Mouse (Mus musculus): ENCODE measurements around the gene Smyd4. TPM values are rescaled to one million over a fixed set of nuclear protein-coding genes. Genes with fewer than 3 reads are reported as not detected.

Smyd4 gene
- polyA plus RNA-seq, 1 experiment = 5.2 TPM

- DNase-seq = no peak
- WGBS = 43% methylated on average over 10 of the region's 10 CpGs
- Histone ChIP-seq H3K4me3 (replicated peaks; ENCODE audit: extremely low read depth, low read depth, low read length) (no peak within 1 kb of the TSS), H3K4me1 (ENCODE audit: control insufficient read depth, insufficient read depth, low read length) (no peaks in the 10 kb centered on the region)
- no peak for TF ChIP-seq POLR2A (IDR thresholded peaks at IDR 0.05; ENCODE audit: borderline replicate concordance, extremely low read depth, low read depth, low read length)
- TF ChIP-seq CTCF (IDR thresholded peaks at IDR 0.05; ENCODE audit: insufficient read depth, low read length) = no peak
Measured at GRCm38 (mm10) chr11:75422013-75422792, 74.0 kb downstream of the Smyd4 start, which contains the start of gene Serpinf1. Serpinf1 (minus strand) TSS chr11:75422701.

DNA sequence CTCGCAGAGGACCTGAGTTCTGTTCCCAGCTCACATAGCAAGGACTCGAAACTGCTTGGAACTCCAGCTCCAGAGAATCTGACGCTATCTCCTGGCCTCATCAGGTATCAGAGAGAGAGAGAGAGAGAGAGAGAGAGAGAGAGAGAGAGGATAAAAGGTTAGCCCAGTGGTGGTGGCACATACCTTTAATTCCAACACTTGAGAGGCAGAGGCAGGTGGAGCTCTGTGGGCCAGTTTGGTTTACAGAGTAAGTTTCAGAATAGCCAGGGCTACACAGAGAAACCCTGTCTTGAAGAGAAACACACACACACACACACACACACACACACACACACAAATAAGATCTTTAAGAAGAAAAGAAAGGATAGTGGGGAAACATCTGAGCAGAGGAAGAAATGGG lies 74.9 kb downstream of the Smyd4 start:
- Histone ChIP-seq H3K4me1 (ENCODE audit: control insufficient read depth, insufficient read depth, low read length) (no peaks in the 10 kb centered on the region), H3K4me3 (replicated peaks; ENCODE audit: extremely low read depth, low read depth, low read length) (no peak overlapping the region)
- no peak for DNase-seq
- WGBS = 95% methylated on average over 3 of the region's 3 CpGs
- TF ChIP-seq CTCF (IDR thresholded peaks at IDR 0.05; ENCODE audit: insufficient read depth, low read length) (no peak), POLR2A (IDR thresholded peaks at IDR 0.05; ENCODE audit: borderline replicate concordance, extremely low read depth, low read depth, low read length) (no peak)

GRCm38 (mm10) chr11:75424033-75424432 lies 75.8 kb downstream of the Smyd4 start:
- no peak overlapping the region for H3K4me3 ChIP-seq (replicated peaks; ENCODE audit: extremely low read depth, low read depth, low read length)
- WGBS = 88% methylated on average over 9 of the region's 9 CpGs
- DNase-seq = no peak
- TF ChIP-seq CTCF (IDR thresholded peaks at IDR 0.05; ENCODE audit: insufficient read depth, low read length) = no peak
- no peak for TF ChIP-seq POLR2A (IDR thresholded peaks at IDR 0.05; ENCODE audit: borderline replicate concordance, extremely low read depth, low read depth, low read length)
- H3K4me1 ChIP-seq (ENCODE audit: control insufficient read depth, insufficient read depth, low read length) = no peaks in the 10 kb centered on the region

GRCm38 (mm10) chr11:75424459-75424858 lies 76.2 kb downstream of the Smyd4 start:
- TF ChIP-seq CTCF (IDR thresholded peaks at IDR 0.05; ENCODE audit: insufficient read depth, low read length) = no peak
- no peak overlapping the region for H3K4me3 ChIP-seq (replicated peaks; ENCODE audit: extremely low read depth, low read depth, low read length)
- H3K4me1 ChIP-seq (ENCODE audit: control insufficient read depth, insufficient read depth, low read length) = no peaks in the 10 kb centered on the region
- WGBS = 87% methylated on average over 3 of the region's 3 CpGs
- DNase-seq = no peak

DNA sequence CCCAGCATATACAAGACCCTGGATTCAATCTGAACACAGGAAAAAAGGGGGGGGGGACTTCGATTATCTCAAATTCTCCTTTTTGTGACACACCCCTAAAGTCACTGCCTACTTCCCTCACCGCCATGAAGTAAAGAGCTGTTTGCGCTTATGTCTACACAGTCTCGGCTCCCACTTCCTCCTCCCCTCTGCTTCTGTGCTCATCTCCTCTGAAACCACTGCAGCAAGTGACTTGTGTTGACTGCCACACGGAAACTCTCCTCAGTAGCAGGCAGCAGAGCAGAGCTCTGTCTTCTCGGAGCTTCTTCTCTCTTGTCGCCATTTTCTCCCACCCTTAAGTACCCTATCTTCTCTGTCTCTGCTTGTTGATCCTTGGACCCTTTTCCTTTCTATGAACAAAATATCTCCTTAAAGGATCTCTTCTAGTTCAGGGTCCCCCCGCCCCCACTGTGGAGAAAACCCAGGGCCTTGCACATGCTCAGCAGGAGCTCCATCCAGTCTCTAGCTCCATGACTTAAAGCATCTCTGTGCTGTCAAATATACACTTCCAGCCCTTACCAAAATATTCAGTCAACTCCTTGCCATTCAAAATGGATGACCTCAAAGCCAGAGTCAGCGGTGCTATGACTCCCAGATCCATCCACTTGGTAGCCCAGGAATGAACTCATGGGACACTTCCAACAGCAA lies 80.9 kb downstream of the Smyd4 start:
- Histone ChIP-seq H3K4me3 (replicated peaks; ENCODE audit: extremely low read depth, low read depth, low read length) (no peak overlapping the region), H3K4me1 (ENCODE audit: control insufficient read depth, insufficient read depth, low read length) (no peaks in the 10 kb centered on the region)
- TF ChIP-seq POLR2A (IDR thresholded peaks at IDR 0.05; ENCODE audit: borderline replicate concordance, extremely low read depth, low read depth, low read length) = peak; percentile 12; the same call in 1 of the 2 replicates
- no peak for TF ChIP-seq CTCF (IDR thresholded peaks at IDR 0.05; ENCODE audit: insufficient read depth, low read length)
- no peak for DNase-seq
- 64% methylated on average over 9 of the region's 9 CpGs for WGBS

GRCm38 (mm10) chr11:75431307-75431706 lies 83.1 kb downstream of the Smyd4 start:
- no peak for TF ChIP-seq POLR2A (IDR thresholded peaks at IDR 0.05; ENCODE audit: borderline replicate concordance, extremely low read depth, low read depth, low read length)
- no peak for TF ChIP-seq CTCF (IDR thresholded peaks at IDR 0.05; ENCODE audit: insufficient read depth, low read length)
- Histone ChIP-seq H3K4me1 (ENCODE audit: control insufficient read depth, insufficient read depth, low read length) (no peaks in the 10 kb centered on the region), H3K4me3 (replicated peaks; ENCODE audit: extremely low read depth, low read depth, low read length) (no peak overlapping the region)
- DNase-seq = no peak
- 77% methylated on average over 11 of the region's 11 CpGs for WGBS

DNA sequence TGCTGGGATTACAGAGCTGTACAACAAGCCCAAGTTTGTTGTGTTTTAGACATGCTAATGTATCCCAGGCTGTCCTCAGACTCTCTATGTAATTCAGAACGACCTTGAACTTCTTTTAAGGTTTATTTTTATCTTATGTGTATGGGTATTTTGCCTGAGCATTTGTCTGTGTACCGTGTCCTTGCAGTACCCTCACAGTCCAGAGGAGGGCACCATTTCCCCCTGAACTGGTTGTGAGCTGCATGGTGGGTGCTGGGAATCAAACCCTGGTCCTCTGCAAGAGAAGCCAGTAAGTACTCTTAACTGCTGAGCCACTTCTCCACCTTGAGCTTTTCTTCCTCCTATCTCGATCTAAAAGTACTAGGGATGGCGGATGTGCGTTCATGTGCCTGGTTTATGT lies 85.9 kb downstream of the Smyd4 start:
- DNase-seq = no peak
- WGBS = 86% methylated on average over 5 of the region's 5 CpGs
- TF ChIP-seq CTCF (IDR thresholded peaks at IDR 0.05; ENCODE audit: insufficient read depth, low read length) = 0 out of 2 replicates have a peak, but pooled peaks have one; percentile 10
- TF ChIP-seq POLR2A (IDR thresholded peaks at IDR 0.05; ENCODE audit: borderline replicate concordance, extremely low read depth, low read depth, low read length) = no peak

GRCm38 (mm10) chr11:75438194-75438593 lies 90.0 kb downstream of the Smyd4 start:
- TF ChIP-seq CTCF (IDR thresholded peaks at IDR 0.05; ENCODE audit: insufficient read depth, low read length) (no peak), POLR2A (IDR thresholded peaks at IDR 0.05; ENCODE audit: borderline replicate concordance, extremely low read depth, low read depth, low read length) (no peak)
- Histone ChIP-seq H3K4me3 (replicated peaks; ENCODE audit: extremely low read depth, low read depth, low read length) (no peak overlapping the region), H3K4me1 (ENCODE audit: control insufficient read depth, insufficient read depth, low read length) (no peaks in the 10 kb centered on the region)
- no peak for DNase-seq
- 73% methylated on average over 13 of the region's 13 CpGs for WGBS

More for the DNA sequence above, 85.9 kb downstream of the Smyd4 start:
- no peaks in the 10 kb centered on the region for H3K4me1 ChIP-seq (ENCODE audit: control insufficient read depth, insufficient read depth, low read length)
- no peak overlapping the region for H3K4me3 ChIP-seq (replicated peaks; ENCODE audit: extremely low read depth, low read depth, low read length)

DNA sequence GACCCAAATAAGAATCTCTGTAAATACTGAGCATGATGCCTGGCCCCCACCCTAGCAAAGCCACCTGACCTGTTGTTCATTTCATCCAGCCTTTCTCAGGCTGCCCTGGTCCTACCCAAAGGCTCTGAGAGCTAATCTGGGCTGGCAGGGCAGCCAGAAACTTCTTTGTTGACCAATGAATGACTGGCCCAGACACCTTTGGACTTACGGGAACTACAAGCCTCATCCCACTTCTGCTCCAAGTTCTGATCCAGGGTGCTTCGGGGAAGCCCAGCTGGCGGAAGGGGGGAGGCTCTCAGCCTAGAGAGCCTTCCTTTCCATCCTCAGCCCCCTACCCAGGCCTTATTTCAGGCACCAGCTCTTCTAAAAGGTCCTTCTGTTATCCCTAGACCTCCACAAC lies 90.6 kb downstream of the Smyd4 start:
- H3K4me1 ChIP-seq (ENCODE audit: control insufficient read depth, insufficient read depth, low read length) = no peaks in the 10 kb centered on the region
- no peak overlapping the region for H3K4me3 ChIP-seq (replicated peaks; ENCODE audit: extremely low read depth, low read depth, low read length)
- 95% methylated on average over 3 of the region's 3 CpGs for WGBS
- no peak for DNase-seq
- TF ChIP-seq POLR2A (IDR thresholded peaks at IDR 0.05; ENCODE audit: borderline replicate concordance, extremely low read depth, low read depth, low read length) (no peak), CTCF (IDR thresholded peaks at IDR 0.05; ENCODE audit: insufficient read depth, low read length) (no peak)

- Histone ChIP-seq H3K4me1 (ENCODE audit: control insufficient read depth, insufficient read depth, low read length) (no peaks in the 10 kb centered on the region), H3K4me3 (replicated peaks; ENCODE audit: extremely low read depth, low read depth, low read length) (no peak within 1 kb of the TSS)
- TF ChIP-seq POLR2A (IDR thresholded peaks at IDR 0.05; ENCODE audit: borderline replicate concordance, extremely low read depth, low read depth, low read length) = no peak
- no peak for TF ChIP-seq CTCF (IDR thresholded peaks at IDR 0.05; ENCODE audit: insufficient read depth, low read length)
- no peak for DNase-seq
- WGBS = 72% methylated on average over 6 of the region's 6 CpGs
Measured at GRCm38 (mm10) chr11:75439363-75439762, 91.1 kb downstream of the Smyd4 start, which contains the start of gene Serpinf2. Serpinf2 (minus strand) TSS chr11:75439591.
